Comparison of ENCODE assay signal across 21 mouse cellular contexts in genomic region chr16:44951360-44952114, GRCm38 (mm10). TPM values are rescaled to one million over a fixed set of nuclear protein-coding genes. Genes with fewer than 3 reads are reported as not detected.
DNase-seq lines count a peak whose midpoint lies in the region; ATAC-seq and TF ChIP-seq lines count a peak whose summit lies in the region.
"Had no signal": no experiment of that assay in that cellular context is flagged by ENCODE, and none has a peak within 500 bp of the region (broad histone marks: within the 10 kb centered on the region; RNA-seq: fewer than 3 reads in every experiment).

No protein-coding gene starts in this region.

- TF ChIP-seq EP300 in MEL (IDR thresholded peaks at IDR 0.05; ENCODE audit: low read depth in 1 of 2, low read length in 2 of 2) = no peak
- TF ChIP-seq EP300 in stomach, postnatal 0 days (optimal IDR thresholded peaks at IDR 0.05) = no peak

- no peak overlapping the region for H3K4me3 ChIP-seq in midbrain, embryonic 14.5 days (replicated peaks; ENCODE audit: low read depth, low read length)
- H3K4me3 ChIP-seq in midbrain, embryonic 16.5 days (ENCODE audit: low read depth, low read length) = no peak overlapping the region
- H3K4me3 ChIP-seq in MEL (ENCODE audit: control insufficient read depth in 1 of 2, insufficient read depth in 1 of 2, low read depth in 2 of 2, low read length in 2 of 2) = no peak overlapping the region
- no peak overlapping the region for H3K4me3 ChIP-seq in stomach, postnatal 0 days (ENCODE audit: low read depth, low read length)
- H3K4me3 ChIP-seq: forebrain, embryonic 10.5 days; kidney, embryonic 15.5 days; limb, embryonic 12.5 days; liver, embryonic 15.5 days; megakaryocyte, embryonic 14.5 days; neural tube, embryonic 15.5 days had no signal

- no peaks in the 10 kb centered on the region for H3K4me1 ChIP-seq in midbrain, embryonic 14.5 days (ENCODE audit: control insufficient read depth, insufficient read depth, low read length)
- no peaks in the 10 kb centered on the region for H3K4me1 ChIP-seq in midbrain, embryonic 16.5 days (ENCODE audit: control insufficient read depth, insufficient read depth, low read length)
- H3K4me1 ChIP-seq in MEL (ENCODE audit: control insufficient read depth in 1 of 2, insufficient read depth in 2 of 2, low read length in 2 of 2) = peaks cover 4 to 9% of the 10 kb centered on the region in 2 experiments; a peak in 3 of 4 replicates
- no peaks in the 10 kb centered on the region for H3K4me1 ChIP-seq in stomach, postnatal 0 days (replicated peaks; ENCODE audit: control insufficient read depth, insufficient read depth)
- H3K4me1 ChIP-seq: forebrain, embryonic 10.5 days; kidney, embryonic 15.5 days; limb, embryonic 12.5 days; liver, embryonic 15.5 days; neural tube, embryonic 15.5 days had no signal

- no peaks in the 10 kb centered on the region for H3K36me3 ChIP-seq in midbrain, embryonic 14.5 days (ENCODE audit: control insufficient read depth, insufficient read depth, low read length)
- no peaks in the 10 kb centered on the region for H3K36me3 ChIP-seq in midbrain, embryonic 16.5 days (ENCODE audit: control insufficient read depth, insufficient read depth, low read length)
- H3K36me3 ChIP-seq in MEL (ENCODE audit: control insufficient read depth in 1 of 2, insufficient read depth in 2 of 2, low read length in 2 of 2) = peaks cover 0 to 13% of the 10 kb centered on the region in 2 experiments; a peak in 2 of 4 replicates
- no peaks in the 10 kb centered on the region for H3K36me3 ChIP-seq in stomach, postnatal 0 days (ENCODE audit: control insufficient read depth, insufficient read depth, low read length)
- H3K36me3 ChIP-seq: forebrain, embryonic 10.5 days; kidney, embryonic 15.5 days; limb, embryonic 12.5 days; liver, embryonic 15.5 days; neural tube, embryonic 15.5 days had no signal

- H3K9ac ChIP-seq in midbrain, embryonic 14.5 days (replicated peaks; ENCODE audit: low read length) = no peak overlapping the region
- H3K9ac ChIP-seq in midbrain, embryonic 16.5 days (ENCODE audit: low read depth, low read length) = no peak overlapping the region
- H3K9ac ChIP-seq in MEL (ENCODE audit: control insufficient read depth, low read depth, low read length, poor library complexity, severe bottlenecking) = no peak overlapping the region
- H3K9ac ChIP-seq in stomach, postnatal 0 days (ENCODE audit: low read length) = no peak overlapping the region
- H3K9ac ChIP-seq: kidney, embryonic 15.5 days; limb, embryonic 12.5 days; liver, embryonic 15.5 days; neural tube, embryonic 15.5 days had no signal

- no peak for TF ChIP-seq RAD21 in MEL (IDR thresholded peaks at IDR 0.05; ENCODE audit: low read depth, low read length)

- H3K27ac ChIP-seq in midbrain, embryonic 14.5 days (replicated peaks; ENCODE audit: low read depth, low read length) = no peak overlapping the region
- no peak overlapping the region for H3K27ac ChIP-seq in midbrain, embryonic 16.5 days (ENCODE audit: low read length)
- peak overlapping the region; percentile 32 for H3K27ac ChIP-seq in MEL (ENCODE audit: control insufficient read depth, low read depth, low read length)
- no peak overlapping the region for H3K27ac ChIP-seq in stomach, postnatal 0 days (replicated peaks)
- H3K27ac ChIP-seq: forebrain, embryonic 10.5 days; kidney, embryonic 15.5 days; limb, embryonic 12.5 days; liver, embryonic 15.5 days; neural tube, embryonic 15.5 days had no signal

- TF ChIP-seq CTCF in MEL (IDR thresholded peaks at IDR 0.05 in 2 of 3, conservative IDR thresholded peaks at IDR 0.05 in 1 of 3; ENCODE audit: control insufficient read depth in 1 of 3, insufficient read depth in 1 of 3, low read depth in 2 of 3, low read length in 3 of 3, poor library complexity in 1 of 3, severe bottlenecking in 1 of 3) = no peak
- no peak for TF ChIP-seq CTCF in stomach, postnatal 0 days (IDR thresholded peaks at IDR 0.05; ENCODE audit: low read depth)

- H3K27me3 ChIP-seq in midbrain, embryonic 14.5 days (ENCODE audit: control insufficient read depth, insufficient read depth, low read length) = no peaks in the 10 kb centered on the region
- no peaks in the 10 kb centered on the region for H3K27me3 ChIP-seq in midbrain, embryonic 16.5 days (ENCODE audit: control insufficient read depth, insufficient read depth, low read depth, low read length)
- H3K27me3 ChIP-seq in MEL (ENCODE audit: control insufficient read depth in 1 of 2, insufficient read depth in 2 of 2, low read length in 2 of 2) = no peaks in the 10 kb centered on the region
- H3K27me3 ChIP-seq in stomach, postnatal 0 days (ENCODE audit: control insufficient read depth, insufficient read depth, low read length) = no peaks in the 10 kb centered on the region
- H3K27me3 ChIP-seq: CH12.LX; kidney, embryonic 15.5 days; limb, embryonic 12.5 days; liver, embryonic 15.5 days; neural tube, embryonic 15.5 days; Patski had no signal

- H3K4me2 ChIP-seq in midbrain, embryonic 14.5 days (ENCODE audit: low read length) = no peak overlapping the region
- no peak overlapping the region for H3K4me2 ChIP-seq in midbrain, embryonic 16.5 days (ENCODE audit: low read length)
- H3K4me2 ChIP-seq in stomach, postnatal 0 days (replicated peaks; ENCODE audit: low read depth) = no peak overlapping the region
- H3K4me2 ChIP-seq: kidney, embryonic 15.5 days; limb, embryonic 12.5 days; liver, embryonic 15.5 days; neural tube, embryonic 15.5 days had no signal

- 73% methylated on average over 4 of the region's 4 CpGs for WGBS in midbrain, embryonic 14.5 days
- WGBS in midbrain, embryonic 16.5 days = 68% methylated on average over 4 of the region's 4 CpGs
- WGBS in stomach, postnatal 0 days = 80% methylated on average over 4 of the region's 4 CpGs

- H3K9me3 ChIP-seq in midbrain, embryonic 14.5 days (ENCODE audit: control insufficient read depth, low read length) = no peaks in the 10 kb centered on the region
- no peaks in the 10 kb centered on the region for H3K9me3 ChIP-seq in midbrain, embryonic 16.5 days (replicated peaks; ENCODE audit: control insufficient read depth, low read length, poor library complexity, severe bottlenecking)
- H3K9me3 ChIP-seq in MEL (replicated peaks; ENCODE audit: insufficient read depth, low read length) = no peaks in the 10 kb centered on the region
- H3K9me3 ChIP-seq in stomach, postnatal 0 days (ENCODE audit: control insufficient read depth, low read length) = no peaks in the 10 kb centered on the region
- H3K9me3 ChIP-seq: forebrain, embryonic 10.5 days; kidney, embryonic 15.5 days; limb, embryonic 12.5 days; liver, embryonic 15.5 days; megakaryocyte, embryonic 14.5 days; neural tube, embryonic 15.5 days had no signal

- ATAC-seq in midbrain, embryonic 14.5 days (ENCODE audit: low FRiP score, low TSS enrichment) = no peak
- no peak for ATAC-seq in midbrain, embryonic 16.5 days
- peak; percentile 66; the same call in 1 of the 2 replicates for ATAC-seq in common myeloid progenitor, adult 5-6 weeks (replicated peaks; ENCODE audit: low read depth, poor library complexity, severe bottlenecking)
- peak; percentile 66 for ATAC-seq in stomach, postnatal 0 days (ENCODE audit: low FRiP score, low TSS enrichment)
- ATAC-seq: inflammation-experienced regulatory T-cells, adult 6 months; lung, postnatal 0 days; Patski had no signal

- TF ChIP-seq POLR2A in MEL (IDR thresholded peaks at IDR 0.05; ENCODE audit: control insufficient read depth in 1 of 2, insufficient read depth in 1 of 2, low read depth in 1 of 2, low read length in 2 of 2, poor library complexity in 1 of 2) = no peak

- peak; percentile 1 for DNase-seq in midbrain, embryonic 14.5 days
- DNase-seq in MEL (ENCODE audit: low read depth, low spot score) = peak; percentile 36
- no peak for DNase-seq in stomach, postnatal 0 days (ENCODE audit: low spot score)
- no peak for DNase-seq in left cerebral cortex, adult 11 months (ENCODE audit: low spot score)
- DNase-seq in ovary, postnatal 10 days (ENCODE audit: low spot score) = no peak
- DNase-seq: cerebellum, adult 9-10 months; heart, adult 11 months had no signal

- no peaks in the 10 kb centered on the region for H3K79me2 ChIP-seq in MEL (ENCODE audit: control insufficient read depth, insufficient read depth, low read length, poor library complexity)

TF ChIP-seq in MEL, 35 proteins besides CTCF, POLR2A, EP300 and RAD21:
- no peak for TF ChIP-seq POLR2AphosphoS2 (IDR thresholded peaks at IDR 0.05; ENCODE audit: low read length)
- TF ChIP-seq RCOR1 (IDR thresholded peaks at IDR 0.05; ENCODE audit: low read depth, low read length) = no peak
- TF ChIP-seq TAL1 (IDR thresholded peaks at IDR 0.05; ENCODE audit: low read length) = peak; percentile 10; the same call in 1 of the 2 replicates
- peak; percentile 41; the same call in 1 of the 2 replicates for TF ChIP-seq GATA1 (IDR thresholded peaks at IDR 0.05; ENCODE audit: low read depth, low read length)
- no peak for TF ChIP-seq ZKSCAN1 (IDR thresholded peaks at IDR 0.05; ENCODE audit: low read depth, low read length)
TF ChIP-seq in MEL: peak in this region for 2.

RNA-seq across cellular contexts. Expression of gene Cd200r3, which starts 8.1 kb away (rescaled TPM):
- not detected in 2 replicates for polyA plus RNA-seq in midbrain, embryonic 14.5 days (2014; fragmentation: Nextera tagmentation; extraction: Ambion mirVana)
- polyA plus RNA-seq in midbrain, embryonic 16.5 days (2015; fragmentation: Nextera tagmentation; extraction: Ambion mirVana) = not detected in 2 replicates
- total RNA-seq in MEL (2012; rRNA removed) = 0.39 and 0.46 TPM in 2 replicates
- under 1 TPM in 1 of 2 experiments, not detected in 1; 0.46 TPM for polyA plus RNA-seq in MEL (2012; ENCODE audit: insufficient read depth in 1 of 2, insufficient read length in 2 of 2, low read depth in 1 of 2, low replicate concordance in 2 of 2, missing spikeins in 1 of 2)
- total RNA-seq in common myeloid progenitor, adult 5-6 weeks (2017) = 0.14 TPM in 1 of 2 replicates, not detected in the other
- polyA plus RNA-seq in stomach, postnatal 0 days (2015; fragmentation: Nextera tagmentation; extraction: Ambion mirVana) = 0.61 and 0.93 TPM in 2 replicates
- total RNA-seq: left cerebral cortex, adult 18-20 months had no signal
- polyA plus RNA-seq: forebrain, embryonic 10.5 days; hindbrain, embryonic 11.5 days; limb, embryonic 12.5 days; Patski had no signal

Comparison
In these comparisons a context has a peak if more than half of its experiments do, and no peak if none do; other contexts are left out.
1. ATAC-seq: peak in common myeloid progenitor, adult 5-6 weeks (single experiment) and stomach, postnatal 0 days (single experiment); none in midbrain, embryonic 14.5 days (single experiment) and midbrain, embryonic 16.5 days (single experiment).
2. DNase-seq: peak in midbrain, embryonic 14.5 days (single experiment) and MEL (single experiment); none in stomach, postnatal 0 days (single experiment), left cerebral cortex, adult 11 months (single experiment) and ovary, postnatal 10 days (single experiment).